Mouse (Mus musculus) layer of hippocampus, adult 11-12 months (tissue): ENCODE results near the gene Sestd1.
A peak's percentile ranks its signal among the peaks of the same experiment; 100 is the strongest.

Experiments
- DNase-seq: peaks from one replicate; pipeline ENCODE4 v3.0.0; 2022; ENCODE audit warnings: low spot score

The Sestd1 gene

DNA sequence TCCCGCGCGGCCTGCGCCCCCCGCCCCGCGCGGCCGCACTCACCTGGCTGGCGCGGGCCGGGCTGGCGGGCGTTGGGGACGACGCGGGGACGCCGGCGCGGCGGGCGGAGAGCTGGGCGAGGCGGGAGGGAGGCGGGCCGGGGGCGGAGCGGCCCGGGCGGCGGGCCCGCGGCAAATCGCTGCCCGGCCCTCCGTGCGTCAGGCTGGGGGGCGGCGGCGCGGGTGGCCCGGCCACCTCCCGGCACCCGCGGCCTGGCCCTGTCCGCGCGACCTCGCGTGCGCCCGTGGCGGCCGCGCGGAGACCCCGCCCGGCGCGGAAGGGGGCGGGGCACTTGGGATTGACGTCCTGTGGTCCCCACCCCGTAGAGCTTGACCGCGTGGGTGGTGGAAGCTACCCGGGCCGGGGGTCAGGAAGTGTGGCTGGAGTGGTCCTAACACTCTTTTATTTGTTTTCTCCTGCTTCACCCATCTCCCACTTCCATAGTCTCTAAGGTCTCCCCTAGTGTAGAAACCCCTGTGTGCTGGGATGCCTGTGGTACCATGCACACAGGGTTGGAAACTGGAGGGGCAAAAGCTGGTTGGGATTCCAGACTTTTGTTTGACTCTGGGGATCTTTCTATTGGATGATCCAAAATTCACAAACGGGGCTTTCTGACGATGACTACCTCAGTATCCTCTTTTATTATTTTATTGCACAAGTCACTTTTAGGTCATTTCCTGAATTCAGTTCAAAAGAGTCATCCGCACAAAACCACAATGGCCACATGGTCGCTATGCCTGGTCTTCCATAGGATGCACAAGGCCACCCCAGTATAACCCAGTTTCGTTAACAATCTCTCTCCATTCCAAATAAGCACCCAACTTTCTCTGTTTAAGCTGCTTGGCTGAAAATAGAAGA lies at the start of gene Sestd1:
Sestd1 (minus strand) TSS at position 81 of the 898 bp plus-strand sequence.
- peak; percentile 61 for DNase-seq

- DNase-seq = no peak
Measured at GRCm38 (mm10) chr2:77327246-77327645, 46.9 kb upstream of the Sestd1 start.

DNA sequence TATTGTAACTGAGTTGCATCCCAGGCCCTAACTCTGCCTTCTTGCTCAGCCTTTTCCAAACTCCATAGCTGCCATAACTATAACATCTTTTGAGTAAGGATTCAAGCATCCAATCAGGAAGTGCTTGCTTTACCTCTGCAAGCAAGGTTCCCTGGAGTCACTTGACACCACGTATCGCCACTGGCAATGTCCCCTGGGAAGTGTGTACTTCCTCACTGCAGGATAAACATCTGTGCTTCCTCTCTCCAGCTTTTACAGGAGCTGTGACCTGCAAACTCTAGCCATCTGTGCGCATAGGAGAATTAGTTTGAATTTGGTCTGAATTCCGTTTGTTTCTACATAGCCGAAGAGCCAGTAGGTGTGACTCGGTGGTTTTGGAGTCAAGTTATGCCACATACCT lies 43.3 kb upstream of the Sestd1 start:
- no peak for DNase-seq

GRCm38 (mm10) chr2:77323156-77323555 lies 42.8 kb upstream of the Sestd1 start:
- DNase-seq = no peak

DNA sequence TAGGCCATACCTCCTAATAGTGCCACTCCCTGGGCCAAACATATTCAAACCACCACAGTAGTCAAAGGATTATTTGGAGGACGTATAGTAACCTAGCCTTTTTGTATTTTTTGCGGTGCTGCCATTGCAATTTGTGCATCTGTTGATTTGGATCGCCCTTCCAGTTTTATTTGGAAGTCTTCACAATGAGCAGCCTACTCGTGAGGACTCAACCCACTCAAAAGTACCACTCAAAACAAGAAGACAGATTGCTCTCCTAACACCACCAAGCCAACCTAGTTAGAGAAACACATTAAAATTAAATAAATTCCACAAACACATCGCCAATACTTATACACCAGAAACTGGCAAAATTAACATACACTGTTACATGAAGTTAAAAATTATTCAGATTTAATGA lies 38.8 kb upstream of the Sestd1 start:
- DNase-seq = peak; percentile 28

- no peak for DNase-seq
Measured at GRCm38 (mm10) chr2:77316961-77317360, 36.6 kb upstream of the Sestd1 start.

DNA sequence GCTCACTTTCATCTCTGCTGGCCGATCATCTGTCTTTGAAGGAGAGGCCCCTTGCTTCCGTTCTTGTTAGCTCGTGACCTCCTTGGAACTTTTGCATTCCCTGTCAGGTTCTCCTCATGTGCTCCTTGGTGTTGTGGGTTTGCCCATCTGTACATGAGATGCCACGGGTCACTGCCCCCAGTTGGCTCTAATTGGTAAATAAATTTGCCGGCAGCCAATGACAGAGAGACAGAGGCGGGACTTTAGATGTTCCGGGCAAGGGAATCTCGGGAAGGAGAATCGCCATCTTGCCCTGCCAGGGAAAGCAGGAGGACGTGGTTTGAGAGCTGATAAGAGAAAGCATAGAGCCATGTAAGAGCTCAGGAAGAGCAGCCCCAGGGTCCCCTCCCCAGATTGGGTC lies 33.5 kb upstream of the Sestd1 start:
- DNase-seq = no peak

- DNase-seq = no peak
Measured at GRCm38 (mm10) chr2:77312616-77313015, 32.2 kb upstream of the Sestd1 start.

DNA sequence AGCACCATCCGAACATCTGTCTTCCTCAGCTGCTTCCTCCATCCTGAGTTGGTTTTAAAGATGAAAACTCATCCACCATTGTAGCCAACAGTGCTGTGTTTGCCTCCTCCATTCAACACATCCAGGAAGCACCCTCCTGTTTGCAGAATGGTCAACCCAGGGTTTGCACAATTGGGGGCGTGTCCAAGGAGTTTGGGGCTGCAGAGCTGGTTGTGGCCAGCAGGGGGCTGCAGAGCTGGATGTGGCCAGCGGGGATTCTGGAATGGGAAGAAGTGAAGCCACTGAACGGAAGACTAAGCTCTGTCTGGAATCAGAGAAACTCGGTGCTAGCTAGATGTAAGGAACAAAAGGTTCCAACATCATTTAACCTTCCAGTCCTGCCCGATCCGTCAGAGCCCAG lies 28.9 kb upstream of the Sestd1 start:
- no peak for DNase-seq

DNA sequence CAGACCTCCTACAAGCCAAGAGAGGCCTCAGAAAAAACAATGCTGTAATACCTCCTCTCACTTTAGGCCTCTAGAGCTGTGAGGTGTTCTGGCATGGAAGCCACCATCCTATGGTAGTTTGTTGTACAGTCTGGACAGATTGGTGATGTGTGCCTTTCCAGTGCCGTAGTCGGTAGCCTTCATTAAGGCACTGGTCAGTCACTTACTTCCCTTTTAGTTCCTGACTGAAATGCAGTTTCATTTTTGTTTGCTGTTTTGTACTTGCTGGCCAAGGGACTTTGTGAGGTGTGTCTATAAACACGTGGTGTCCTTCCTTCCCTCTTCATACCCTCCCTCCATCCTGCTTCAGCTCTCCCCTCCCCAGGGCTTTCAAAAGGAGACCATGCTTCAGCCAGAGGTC lies 24.1 kb upstream of the Sestd1 start:
- no peak for DNase-seq

DNA sequence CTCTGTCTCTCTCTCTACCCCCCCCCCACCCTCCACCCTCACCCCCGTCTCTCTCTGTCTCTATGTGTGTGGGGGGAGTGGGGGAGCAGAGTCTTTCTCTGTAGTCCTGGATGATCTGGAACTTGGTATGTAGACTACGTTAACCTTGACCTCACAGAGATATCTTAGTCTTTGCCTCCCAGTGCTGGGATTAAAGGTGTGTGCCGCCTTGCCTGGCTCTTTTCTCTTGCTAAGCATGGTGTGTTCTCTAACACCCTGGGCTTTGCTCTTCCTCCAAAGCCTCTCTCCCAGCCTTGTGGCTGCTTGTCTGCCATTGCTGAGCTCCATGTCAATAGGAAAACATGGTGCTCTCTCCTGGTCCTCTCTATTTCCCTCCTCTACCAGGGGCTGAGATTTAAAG lies 23.3 kb upstream of the Sestd1 start:
- no peak for DNase-seq

DNA sequence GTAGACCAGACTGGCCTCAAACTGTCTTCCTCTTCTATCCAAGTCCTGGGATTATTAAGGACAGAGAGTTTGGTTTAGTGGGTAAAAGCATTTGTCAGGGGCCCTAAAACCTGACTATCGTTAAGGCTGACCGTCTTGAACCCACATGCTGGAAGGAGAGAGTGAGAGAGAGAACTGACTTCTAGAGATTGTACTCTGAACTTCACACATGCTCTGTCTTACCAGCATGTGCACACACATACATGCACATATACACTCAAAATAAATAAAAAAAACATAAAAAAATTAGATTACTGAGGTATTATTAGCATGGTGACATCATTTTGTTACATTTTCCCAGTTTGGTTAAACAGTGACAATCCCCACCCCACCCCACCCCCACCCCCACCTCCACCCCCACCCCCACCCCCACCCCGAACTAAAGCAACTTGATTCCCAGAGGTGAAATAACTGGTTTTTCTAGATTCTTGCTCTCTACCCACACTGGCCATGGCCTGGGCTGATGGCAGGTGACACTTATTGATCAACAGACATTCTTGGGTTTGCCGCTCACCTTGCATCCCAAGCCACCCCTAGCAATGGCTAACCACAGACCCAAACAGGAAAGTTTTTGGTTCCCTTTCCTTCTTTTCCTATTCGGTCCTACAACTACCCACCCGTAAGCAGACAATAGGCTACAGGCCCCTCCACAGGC lies 22.4 kb upstream of the Sestd1 start:
- no peak for DNase-seq

DNA sequence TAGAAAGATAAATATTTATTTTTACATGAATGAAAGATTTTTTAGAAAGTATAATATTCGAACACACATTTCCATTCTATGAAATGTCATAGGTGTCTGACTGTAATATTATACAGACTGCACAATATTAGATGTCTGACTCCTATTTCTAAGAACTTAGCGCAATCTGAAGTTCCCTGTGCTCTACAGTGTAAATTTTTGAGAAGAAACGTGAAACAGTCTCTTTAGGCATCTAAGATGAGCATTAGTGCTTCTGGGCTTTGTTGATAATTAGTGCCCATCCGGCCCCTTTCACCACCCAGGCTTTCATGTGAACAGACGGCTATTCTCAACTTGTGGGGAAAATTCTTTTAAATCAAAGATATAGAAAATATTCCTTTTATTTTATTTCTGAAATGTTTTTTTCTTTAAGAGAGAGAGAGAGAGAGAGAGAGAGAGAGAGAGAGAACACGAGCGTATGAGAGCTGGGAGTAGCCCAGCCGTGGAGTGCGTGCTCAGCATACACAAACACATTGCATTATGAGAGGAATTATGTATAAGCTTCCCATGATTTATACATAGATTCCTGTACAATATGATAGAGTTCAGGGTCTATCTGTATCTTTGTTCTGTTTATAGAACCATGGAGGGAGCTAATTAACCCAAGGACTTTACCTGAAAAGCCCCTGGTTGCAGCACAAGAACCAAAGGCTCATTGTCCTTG lies 21.4 kb upstream of the Sestd1 start:
- no peak for DNase-seq

GRCm38 (mm10) chr2:77289701-77290100 lies 9.3 kb upstream of the Sestd1 start:
- DNase-seq = no peak

GRCm38 (mm10) chr2:77286755-77287154 lies 6.4 kb upstream of the Sestd1 start:
- no peak for DNase-seq

DNA sequence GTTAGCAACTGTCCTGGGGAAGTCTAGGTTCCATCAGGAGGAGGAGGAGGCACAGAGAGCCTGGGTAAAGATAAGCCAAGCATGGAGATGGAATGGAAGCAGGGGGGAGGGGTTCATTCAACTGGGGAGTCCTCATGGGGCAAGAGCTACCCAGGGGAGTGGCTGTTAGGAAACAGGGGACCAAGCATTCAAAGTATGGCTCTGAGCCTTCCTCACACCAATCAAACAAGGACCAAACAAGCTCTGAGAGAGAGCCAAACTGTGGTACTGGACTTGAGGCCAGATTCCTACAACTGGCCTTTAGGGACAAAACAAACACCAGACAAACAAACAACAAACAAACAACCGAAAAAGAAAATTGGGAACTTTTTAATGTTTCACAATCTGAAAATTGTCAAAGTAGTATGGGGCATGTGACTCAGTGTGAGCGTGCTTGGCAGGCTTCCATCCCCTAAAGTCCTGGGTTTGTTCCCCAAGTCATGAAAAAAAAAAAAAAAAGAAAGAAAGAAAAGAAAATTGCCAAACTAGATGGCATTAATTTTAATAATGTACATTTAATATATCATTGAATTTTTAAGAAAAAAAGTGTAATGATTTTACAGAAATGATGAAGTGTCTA lies 4.0 kb upstream of the Sestd1 start:
- DNase-seq = no peak

GRCm38 (mm10) chr2:77279861-77280511 lies 406 bp downstream of the Sestd1 start:
- DNase-seq = peak; percentile 22

DNA sequence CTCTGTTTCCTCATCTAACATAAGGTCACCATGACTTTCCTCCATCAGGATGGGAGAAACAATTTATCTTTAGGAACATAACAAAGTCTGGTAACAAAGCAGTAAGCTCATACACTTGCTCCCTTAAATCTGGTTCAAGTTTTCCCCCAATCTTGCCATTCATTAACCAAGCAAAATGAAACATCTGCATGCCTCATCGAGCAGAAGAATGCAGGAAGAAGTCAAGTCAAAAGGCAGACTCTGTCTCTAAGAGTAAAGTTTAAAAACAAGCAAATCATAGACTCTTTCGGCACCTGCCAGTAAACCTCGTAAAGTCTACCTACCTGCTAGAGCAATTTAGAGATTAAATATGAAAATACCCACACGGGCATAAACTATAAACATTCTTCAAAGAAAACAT lies 3.1 kb downstream of the Sestd1 start:
- DNase-seq = no peak

DNA sequence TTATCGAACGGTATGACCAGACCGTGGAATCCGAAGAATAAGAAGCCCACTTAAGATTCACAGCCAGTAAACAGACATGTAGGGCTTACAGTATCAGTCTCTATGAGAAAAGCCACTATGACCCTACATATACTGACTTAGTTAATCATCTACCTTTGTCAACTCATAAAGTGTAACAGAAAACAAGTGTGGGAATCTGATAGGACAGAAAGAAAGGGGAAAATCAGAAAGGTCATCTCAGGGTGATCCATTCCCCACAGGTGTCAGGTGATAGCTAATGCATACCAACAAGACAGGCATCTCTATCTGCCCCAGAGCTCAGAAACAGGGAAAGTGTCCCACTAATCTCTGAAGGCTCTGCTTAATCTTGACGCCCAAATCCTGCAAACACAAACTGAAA lies 4.5 kb downstream of the Sestd1 start:
- DNase-seq = no peak

- no peak for DNase-seq
Measured at GRCm38 (mm10) chr2:77274976-77275641, 5.3 kb downstream of the Sestd1 start.

- DNase-seq = no peak
Measured at GRCm38 (mm10) chr2:77272953-77273352, 7.4 kb downstream of the Sestd1 start.
